Mouse (Mus musculus): ENCODE results near the gene Sdc4. TPM values are rescaled to one million over a fixed set of nuclear protein-coding genes. Genes with fewer than 3 reads are reported as not detected.

Sdc4 gene
- polyA plus RNA-seq, 1 experiment from 2014 or later: 101 TPM

DNA sequence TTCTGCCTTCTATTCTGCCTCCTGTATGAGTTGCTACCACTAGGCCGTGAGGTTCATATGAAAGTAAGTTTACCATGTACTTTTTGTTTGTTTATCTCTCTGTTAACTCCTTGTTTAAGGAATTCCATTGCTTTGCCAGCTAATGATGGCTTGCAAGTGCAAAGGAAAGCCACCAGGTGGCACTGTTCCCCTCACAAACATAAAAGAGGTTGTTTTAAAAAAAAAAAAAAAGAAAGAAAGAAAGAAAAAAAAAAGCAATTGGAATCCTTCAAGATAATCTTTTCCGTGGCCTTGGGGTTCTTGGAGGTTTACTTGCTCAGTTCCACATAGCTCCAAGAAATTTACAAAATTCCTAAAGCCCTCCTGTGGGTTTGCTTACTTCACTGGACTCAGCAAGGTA is 26.5 kb downstream of the Sdc4 start:
- H3K4me2 ChIP-seq: no peak overlapping the region
- peak; percentile 86 for DNase-seq
- no peak overlapping the region for H3K4me3 ChIP-seq (ENCODE audit: low read depth, low read length)
- no peak for ATAC-seq (ENCODE audit: insufficient read depth)
- H3K27ac ChIP-seq (ENCODE audit: low read depth): no peak overlapping the region
- peak; percentile 78 for TF ChIP-seq CTCF (IDR thresholded peaks at IDR 0.05; ENCODE audit: low read depth)
- no peaks in the 10 kb centered on the region for H3K36me3 ChIP-seq (ENCODE audit: insufficient read depth)
- no peak overlapping the region for H3K9ac ChIP-seq
- 0% methylated on average over 2 of the region's 2 CpGs for WGBS
- H3K9me3 ChIP-seq (ENCODE audit: low read depth, low read length): no peaks in the 10 kb centered on the region
- H3K4me1 ChIP-seq (ENCODE audit: insufficient read depth): no peaks in the 10 kb centered on the region
- H3K27me3 ChIP-seq (ENCODE audit: insufficient read depth, low read length): no peaks in the 10 kb centered on the region

GRCm38 (mm10) chr2:164414581-164414980 is 29.1 kb downstream of the Sdc4 start:
- Histone ChIP-seq H3K9ac (peak overlapping the region; percentile 4; the same call in 1 of the 2 replicates), H3K27ac (ENCODE audit: low read depth) (no peak overlapping the region), H3K27me3 (ENCODE audit: insufficient read depth, low read length) (0 out of 2 replicates have a peak, but pooled peaks cover 8% of the 10 kb centered on the region), H3K36me3 (ENCODE audit: insufficient read depth) (no peaks in the 10 kb centered on the region), H3K4me2 (peak overlapping the region; percentile 51), H3K9me3 (ENCODE audit: low read depth, low read length) (no peaks in the 10 kb centered on the region), H3K4me1 (ENCODE audit: insufficient read depth) (no peaks in the 10 kb centered on the region), H3K4me3 (ENCODE audit: low read depth, low read length) (peak overlapping the region; percentile 18)
- WGBS: 55% methylated on average over 10 of the region's 10 CpGs
- no peak for TF ChIP-seq CTCF (IDR thresholded peaks at IDR 0.05; ENCODE audit: low read depth)
- no peak for ATAC-seq (ENCODE audit: insufficient read depth)
- DNase-seq: no peak

DNA sequence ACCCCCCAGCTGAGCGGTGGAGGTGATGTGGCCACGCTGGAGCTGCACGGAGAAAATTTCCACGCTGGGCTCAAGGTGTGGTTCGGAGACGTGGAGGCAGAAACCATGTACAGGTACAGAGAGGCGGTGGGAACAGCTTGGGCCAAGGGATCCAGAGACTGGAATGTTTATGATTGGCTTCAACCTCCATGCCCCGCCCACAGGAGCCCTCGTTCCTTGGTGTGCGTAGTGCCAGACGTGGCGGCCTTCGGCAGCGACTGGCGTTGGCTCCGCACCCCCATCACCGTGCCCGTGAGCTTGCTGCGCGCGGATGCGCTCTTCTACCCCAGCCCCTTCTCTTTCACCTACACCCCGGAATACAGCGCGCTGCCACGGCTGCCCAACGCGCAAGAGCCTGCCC is 29.5 kb downstream of the Sdc4 start:
- peak; percentile 40 for DNase-seq

GRCm38 (mm10) chr2:164407708-164408107 is 36.0 kb downstream of the Sdc4 start:
- no peaks in the 10 kb centered on the region for H3K36me3 ChIP-seq (ENCODE audit: insufficient read depth)
- no peak overlapping the region for H3K4me3 ChIP-seq (ENCODE audit: low read depth, low read length)
- H3K4me2 ChIP-seq: peak overlapping the region; percentile 25; the same call in 1 of the 2 replicates
- no peak overlapping the region for H3K27ac ChIP-seq (ENCODE audit: low read depth)
- 0 out of 2 replicates have a peak, but pooled peaks cover 7% of the 10 kb centered on the region for H3K4me1 ChIP-seq (ENCODE audit: insufficient read depth)
- peak; percentile 95 for TF ChIP-seq CTCF (IDR thresholded peaks at IDR 0.05; ENCODE audit: low read depth)
- H3K9me3 ChIP-seq (ENCODE audit: low read depth, low read length): no peaks in the 10 kb centered on the region
- 2% methylated on average over 22 of the region's 22 CpGs for WGBS
- ATAC-seq (ENCODE audit: insufficient read depth) (no peak), DNase-seq (peak; percentile 88)
- H3K27me3 ChIP-seq (ENCODE audit: insufficient read depth, low read length): peaks cover 61% of the 10 kb centered on the region
- no peak overlapping the region for H3K9ac ChIP-seq

More for the DNA sequence above, 29.5 kb downstream of the Sdc4 start:
- 18% methylated on average over 28 of the region's 28 CpGs for WGBS
- Histone ChIP-seq H3K27ac (ENCODE audit: low read depth) (no peak overlapping the region), H3K9ac (peak overlapping the region; percentile 4; the same call in 1 of the 2 replicates), H3K4me1 (ENCODE audit: insufficient read depth) (no peaks in the 10 kb centered on the region), H3K4me3 (ENCODE audit: low read depth, low read length) (peak overlapping the region; percentile 18), H3K27me3 (ENCODE audit: insufficient read depth, low read length) (peaks cover 12% of the 10 kb centered on the region; the same call in 1 of the 2 replicates), H3K9me3 (ENCODE audit: low read depth, low read length) (no peaks in the 10 kb centered on the region), H3K4me2 (peak overlapping the region; percentile 51), H3K36me3 (ENCODE audit: insufficient read depth) (no peaks in the 10 kb centered on the region)
- no peak for TF ChIP-seq CTCF (IDR thresholded peaks at IDR 0.05; ENCODE audit: low read depth)
- peak; percentile 32; the same call in 1 of the 2 replicates for ATAC-seq (ENCODE audit: insufficient read depth)

GRCm38 (mm10) chr2:164405519-164405918 is 38.2 kb downstream of the Sdc4 start:
- H3K9me3 ChIP-seq (ENCODE audit: low read depth, low read length): no peaks in the 10 kb centered on the region
- H3K9ac ChIP-seq: peak overlapping the region; percentile 47; the same call in 1 of the 2 replicates
- no peaks in the 10 kb centered on the region for H3K36me3 ChIP-seq (ENCODE audit: insufficient read depth)
- peak overlapping the region; percentile 55 for H3K27ac ChIP-seq (ENCODE audit: low read depth)
- 0 out of 2 replicates have a peak, but pooled peaks cover 12% of the 10 kb centered on the region for H3K4me1 ChIP-seq (ENCODE audit: insufficient read depth)
- 33% methylated on average over 5 of the region's 5 CpGs for WGBS
- peak overlapping the region; percentile 44 for H3K4me3 ChIP-seq (ENCODE audit: low read depth, low read length)
- H3K4me2 ChIP-seq: peak overlapping the region; percentile 78
- peaks cover 82% of the 10 kb centered on the region for H3K27me3 ChIP-seq (ENCODE audit: insufficient read depth, low read length)
- TF ChIP-seq CTCF (IDR thresholded peaks at IDR 0.05; ENCODE audit: low read depth): no peak
- ATAC-seq (ENCODE audit: insufficient read depth): no peak
- DNase-seq: peak; percentile 37

- 4% methylated on average over 9 of the region's 9 CpGs for WGBS
- Histone ChIP-seq H3K36me3 (ENCODE audit: insufficient read depth) (no peaks in the 10 kb centered on the region), H3K27ac (ENCODE audit: low read depth) (peak within 1 kb of the TSS; percentile 55), H3K9ac (peak within 1 kb of the TSS; percentile 47), H3K4me2 (peak within 1 kb of the TSS; percentile 78), H3K4me1 (ENCODE audit: insufficient read depth) (0 out of 2 replicates have a peak, but pooled peaks cover 12% of the 10 kb centered on the region), H3K27me3 (ENCODE audit: insufficient read depth, low read length) (peaks cover 83% of the 10 kb centered on the region), H3K4me3 (ENCODE audit: low read depth, low read length) (peak within 1 kb of the TSS; percentile 44), H3K9me3 (ENCODE audit: low read depth, low read length) (no peaks in the 10 kb centered on the region)
- DNase-seq (no peak), ATAC-seq (ENCODE audit: insufficient read depth) (no peak)
- no peak for TF ChIP-seq CTCF (IDR thresholded peaks at IDR 0.05; ENCODE audit: low read depth)
Observed at GRCm38 (mm10) chr2:164405060-164405459, 38.6 kb downstream of the Sdc4 start, which contains the start of gene Matn4. Gene Matn4 (minus strand): TSS chr2:164405160.

- H3K27ac ChIP-seq (ENCODE audit: low read depth): peak overlapping the region; percentile 55
- ATAC-seq (ENCODE audit: insufficient read depth): peak; percentile 65
- 0 out of 2 replicates have a peak, but pooled peaks cover 12% of the 10 kb centered on the region for H3K4me1 ChIP-seq (ENCODE audit: insufficient read depth)
- peak overlapping the region; percentile 78 for H3K4me2 ChIP-seq
- H3K4me3 ChIP-seq (ENCODE audit: low read depth, low read length): peak overlapping the region; percentile 44
- peak overlapping the region; percentile 47 for H3K9ac ChIP-seq
- WGBS: under 1% methylated on average over 49 of the region's 49 CpGs
- H3K36me3 ChIP-seq (ENCODE audit: insufficient read depth): 0 out of 2 replicates have a peak, but pooled peaks cover 3% of the 10 kb centered on the region
- H3K27me3 ChIP-seq (ENCODE audit: insufficient read depth, low read length): peaks cover 82% of the 10 kb centered on the region
- H3K9me3 ChIP-seq (ENCODE audit: low read depth, low read length): no peaks in the 10 kb centered on the region
- no peak for TF ChIP-seq CTCF (IDR thresholded peaks at IDR 0.05; ENCODE audit: low read depth)
- peak; percentile 84 for DNase-seq
Observed at GRCm38 (mm10) chr2:164404082-164404990, 39.4 kb downstream of the Sdc4 start.

Data from lung, embryonic 14.5 days (tissue).